Mouse (Mus musculus): ENCODE measurements at regions not wholly inside any gene's neighbourhood (a gene's known extent, or its start where the extent isn't known, plus 50 kb on each side); places are given as distances from the start of the nearest gene placed in this dataset.
"Not testable (repeated sequence)": the region's sequence is repeated elsewhere in the genome, so short reads cannot be mapped to it uniquely, and the experiment has no call there.

- Histone ChIP-seq H3K27me3 (ENCODE audit: low read depth, poor library complexity, severe bottlenecking) (no peaks in the 10 kb centered on the region), H3K9me3 (replicated peaks) (no peaks in the 10 kb centered on the region), H3K4me1 (no peaks in the 10 kb centered on the region), H3K27ac (no peak overlapping the region), H3K4me3 (no peak overlapping the region), H3K36me3 (no peaks in the 10 kb centered on the region)
- WGBS: 96% methylated on average over 2 of the region's 2 CpGs
- no peak for DNase-seq (ENCODE audit: low spot score)
Observed at GRCm38 (mm10) chr3:5806947-5807575, 56.5 kb downstream of the Gm8797 start.

- Histone ChIP-seq H3K27me3 (ENCODE audit: low read depth, poor library complexity, severe bottlenecking) (no peaks in the 10 kb centered on the region), H3K36me3 (no peaks in the 10 kb centered on the region), H3K4me1 (no peaks in the 10 kb centered on the region), H3K9me3 (replicated peaks) (no peaks in the 10 kb centered on the region), H3K4me3 (no peak overlapping the region), H3K27ac (no peak overlapping the region)
- 92% methylated on average over 3 of the region's 3 CpGs for WGBS
- DNase-seq (ENCODE audit: low spot score): no peak
Observed at GRCm38 (mm10) chr3:5811071-5811590, 60.5 kb downstream of the Gm8797 start.

GRCm38 (mm10) chr3:5820243-5820642, 69.6 kb downstream of the Gm8797 start:
- H3K9me3 ChIP-seq (replicated peaks); H3K27me3 ChIP-seq (ENCODE audit: low read depth, poor library complexity, severe bottlenecking); H3K36me3 ChIP-seq; DNase-seq (ENCODE audit: low spot score); H3K4me1 ChIP-seq; H3K4me3 ChIP-seq; H3K27ac ChIP-seq: not testable (repeated sequence)
- WGBS: 84% methylated on average over 7 of the region's 7 CpGs

- not testable (repeated sequence) for H3K27me3 ChIP-seq (ENCODE audit: low read depth, poor library complexity, severe bottlenecking); DNase-seq (ENCODE audit: low spot score); H3K4me1 ChIP-seq; H3K4me3 ChIP-seq; H3K36me3 ChIP-seq; H3K27ac ChIP-seq; H3K9me3 ChIP-seq (replicated peaks)
- 25% methylated on average over 20 of the region's 20 CpGs for WGBS
Observed at GRCm38 (mm10) chr3:5860237-5860636, 109.6 kb downstream of the Gm8797 start.

- Histone ChIP-seq H3K27ac (no peak overlapping the region), H3K4me3 (no peak overlapping the region), H3K9me3 (replicated peaks) (no peaks in the 10 kb centered on the region), H3K36me3 (no peaks in the 10 kb centered on the region), H3K27me3 (ENCODE audit: low read depth, poor library complexity, severe bottlenecking) (no peaks in the 10 kb centered on the region), H3K4me1 (no peaks in the 10 kb centered on the region)
- 78% methylated on average over 2 of the region's 2 CpGs for WGBS
- no peak for DNase-seq (ENCODE audit: low spot score)
Observed at GRCm38 (mm10) chr3:5870407-5870806, 119.8 kb downstream of the Gm8797 start.

- Histone ChIP-seq H3K27me3 (ENCODE audit: low read depth, poor library complexity, severe bottlenecking) (no peaks in the 10 kb centered on the region), H3K27ac (no peak overlapping the region), H3K4me1 (no peaks in the 10 kb centered on the region), H3K36me3 (no peaks in the 10 kb centered on the region), H3K4me3 (no peak overlapping the region), H3K9me3 (replicated peaks) (no peaks in the 10 kb centered on the region)
- DNase-seq (ENCODE audit: low spot score): no peak
Observed at GRCm38 (mm10) chr3:5879113-5879512, 128.5 kb downstream of the Gm8797 start.

- Histone ChIP-seq H3K4me3 (no peak overlapping the region), H3K36me3 (no peaks in the 10 kb centered on the region), H3K27me3 (ENCODE audit: low read depth, poor library complexity, severe bottlenecking) (no peaks in the 10 kb centered on the region), H3K4me1 (no peaks in the 10 kb centered on the region), H3K9me3 (replicated peaks) (no peaks in the 10 kb centered on the region), H3K27ac (no peak overlapping the region)
- DNase-seq (ENCODE audit: low spot score): no peak
- 88% methylated on average over 1 of the region's 1 CpGs for WGBS
Observed at GRCm38 (mm10) chr3:5917536-5917935, 166.9 kb downstream of the Gm8797 start.

- not testable (repeated sequence) for H3K4me3 ChIP-seq; H3K9me3 ChIP-seq (replicated peaks); H3K27ac ChIP-seq; H3K4me1 ChIP-seq; DNase-seq (ENCODE audit: low spot score); H3K36me3 ChIP-seq; H3K27me3 ChIP-seq (ENCODE audit: low read depth, poor library complexity, severe bottlenecking)
- 89% methylated on average over 11 of the region's 11 CpGs for WGBS
Observed at GRCm38 (mm10) chr3:5950243-5950642, 199.6 kb downstream of the Gm8797 start.

GRCm38 (mm10) chr3:5989011-5989645, 238.5 kb downstream of the Gm8797 start:
- not testable (repeated sequence) for H3K27ac ChIP-seq; H3K4me3 ChIP-seq; H3K27me3 ChIP-seq (ENCODE audit: low read depth, poor library complexity, severe bottlenecking); H3K36me3 ChIP-seq; DNase-seq (ENCODE audit: low spot score); H3K9me3 ChIP-seq (replicated peaks); H3K4me1 ChIP-seq
- WGBS: 82% methylated on average over 5 of the region's 5 CpGs

GRCm38 (mm10) chr3:6004423-6004822, 253.8 kb downstream of the Gm8797 start:
- 93% methylated on average over 1 of the region's 1 CpGs for WGBS

GRCm38 (mm10) chr3:6018749-6019148, 268.1 kb downstream of the Gm8797 start:
- WGBS: 85% methylated on average over 1 of the region's 1 CpGs
- no peak for DNase-seq (ENCODE audit: low spot score)
- Histone ChIP-seq H3K9me3 (replicated peaks) (no peaks in the 10 kb centered on the region), H3K4me1 (no peaks in the 10 kb centered on the region), H3K36me3 (no peaks in the 10 kb centered on the region), H3K27ac (no peak overlapping the region), H3K27me3 (ENCODE audit: low read depth, poor library complexity, severe bottlenecking) (no peaks in the 10 kb centered on the region), H3K4me3 (no peak overlapping the region)

More at GRCm38 (mm10) chr3:6004423-6004822, 253.8 kb downstream of the Gm8797 start:
- no peak for DNase-seq (ENCODE audit: low spot score)
- Histone ChIP-seq H3K4me3 (no peak overlapping the region), H3K27ac (no peak overlapping the region), H3K36me3 (no peaks in the 10 kb centered on the region), H3K4me1 (no peaks in the 10 kb centered on the region), H3K9me3 (replicated peaks) (no peaks in the 10 kb centered on the region), H3K27me3 (ENCODE audit: low read depth, poor library complexity, severe bottlenecking) (no peaks in the 10 kb centered on the region)

- 84% methylated on average over 3 of the region's 3 CpGs for WGBS
- not testable (repeated sequence) for DNase-seq (ENCODE audit: low spot score); H3K27me3 ChIP-seq (ENCODE audit: low read depth, poor library complexity, severe bottlenecking); H3K9me3 ChIP-seq (replicated peaks); H3K36me3 ChIP-seq; H3K4me3 ChIP-seq; H3K27ac ChIP-seq; H3K4me1 ChIP-seq
Observed at GRCm38 (mm10) chr3:6041325-6041724, 290.7 kb downstream of the Gm8797 start.

- Histone ChIP-seq H3K36me3 (no peaks in the 10 kb centered on the region), H3K9me3 (replicated peaks) (no peaks in the 10 kb centered on the region), H3K27me3 (ENCODE audit: low read depth, poor library complexity, severe bottlenecking) (no peaks in the 10 kb centered on the region), H3K4me1 (no peaks in the 10 kb centered on the region), H3K4me3 (no peak overlapping the region), H3K27ac (no peak overlapping the region)
- DNase-seq (ENCODE audit: low spot score): no peak
- 89% methylated on average over 4 of the region's 4 CpGs for WGBS
Observed at GRCm38 (mm10) chr3:6049472-6050045, 299.0 kb downstream of the Gm8797 start.

Measured in limb, embryonic 10.5 days (tissue).